Mouse (Mus musculus): ENCODE measurements at regions not wholly inside any gene's neighbourhood (a gene's known extent, or its start where the extent isn't known, plus 50 kb on each side); places are given as distances from the start of the nearest gene placed in this dataset.

- TF ChIP-seq CTCF (IDR thresholded peaks at IDR 0.05; ENCODE audit: low read depth) (no peak), EP300 (IDR thresholded peaks at IDR 0.05; ENCODE audit: low read depth) (no peak)
These were observed 54.7 kb upstream of the Car12 start for GRCm38 (mm10) chr9:66658707-66659242.

Data from liver, postnatal 0 days (tissue).